Mouse (Mus musculus): Measurements from ENCODE around the gene Herpud1. TPM values are rescaled to one million over a fixed set of nuclear protein-coding genes. Genes with fewer than 3 reads are reported as not detected.
"Not testable (repeated sequence)": the region's sequence is repeated elsewhere in the genome, so short reads cannot be mapped to it uniquely, and the experiment has no call there.

The Herpud1 gene
- polyA plus RNA-seq, 1 experiment from 2014 or later, result 57.3 TPM

GRCm38 (mm10) chr8:94395851-94396540, 9.8 kb downstream of the Herpud1 start:
- 87% methylated on average over 6 of the region's 6 CpGs for WGBS
- H3K4me3 ChIP-seq, result no peak overlapping the region
- H3K27me3 ChIP-seq (ENCODE audit: insufficient read depth, poor library complexity, severe bottlenecking), result no peaks in the 10 kb centered on the region
- no peaks in the 10 kb centered on the region for H3K9me3 ChIP-seq
- no peak for DNase-seq (ENCODE audit: low spot score)
- no peaks in the 10 kb centered on the region for H3K4me1 ChIP-seq (replicated peaks)
- peaks cover 54% of the 10 kb centered on the region for H3K36me3 ChIP-seq
- no peak overlapping the region for H3K27ac ChIP-seq

GRCm38 (mm10) chr8:94396964-94397657, 10.9 kb downstream of the Herpud1 start:
- no peaks in the 10 kb centered on the region for H3K27me3 ChIP-seq (ENCODE audit: insufficient read depth, poor library complexity, severe bottlenecking)
- peaks cover 43% of the 10 kb centered on the region for H3K36me3 ChIP-seq
- H3K4me1 ChIP-seq (replicated peaks), result no peaks in the 10 kb centered on the region
- no peak overlapping the region for H3K27ac ChIP-seq
- no peak overlapping the region for H3K4me3 ChIP-seq
- H3K9me3 ChIP-seq, result no peaks in the 10 kb centered on the region
- WGBS, result 68% methylated on average over 11 of the region's 11 CpGs
- DNase-seq (ENCODE audit: low spot score), result peak; percentile 39

GRCm38 (mm10) chr8:94398587-94398986, 12.3 kb downstream of the Herpud1 start:
- no peaks in the 10 kb centered on the region for H3K9me3 ChIP-seq
- H3K27ac ChIP-seq, result no peak overlapping the region
- H3K4me3 ChIP-seq, result no peak overlapping the region
- no peaks in the 10 kb centered on the region for H3K27me3 ChIP-seq (ENCODE audit: insufficient read depth, poor library complexity, severe bottlenecking)
- no peak for DNase-seq (ENCODE audit: low spot score)
- H3K36me3 ChIP-seq, result peaks cover 28% of the 10 kb centered on the region
- H3K4me1 ChIP-seq (replicated peaks), result no peaks in the 10 kb centered on the region
- WGBS, result 83% methylated on average over 6 of the region's 6 CpGs

GRCm38 (mm10) chr8:94399361-94399953, 13.2 kb downstream of the Herpud1 start:
- Histone ChIP-seq H3K27ac (no peak overlapping the region), H3K27me3 (ENCODE audit: insufficient read depth, poor library complexity, severe bottlenecking) (no peaks in the 10 kb centered on the region), H3K9me3 (no peaks in the 10 kb centered on the region), H3K4me1 (replicated peaks) (no peaks in the 10 kb centered on the region), H3K36me3 (peaks cover 19% of the 10 kb centered on the region), H3K4me3 (no peak overlapping the region)
- 86% methylated on average over 3 of the region's 3 CpGs for WGBS
- DNase-seq (ENCODE audit: low spot score), result no peak

- not testable (repeated sequence) for DNase-seq (ENCODE audit: low spot score); H3K27me3 ChIP-seq (ENCODE audit: insufficient read depth, poor library complexity, severe bottlenecking); H3K4me1 ChIP-seq (replicated peaks); H3K9me3 ChIP-seq; H3K27ac ChIP-seq; H3K4me3 ChIP-seq
- WGBS, result 81% methylated on average over 2 of the region's 2 CpGs
- H3K36me3 ChIP-seq, result peaks cover 14% of the 10 kb centered on the region
Measured at GRCm38 (mm10) chr8:94399957-94400356, 13.7 kb downstream of the Herpud1 start.

- H3K4me3 ChIP-seq, result no peak overlapping the region
- H3K4me1 ChIP-seq (replicated peaks), result peaks cover 6% of the 10 kb centered on the region
- 65% methylated on average over 8 of the region's 8 CpGs for WGBS
- H3K27me3 ChIP-seq (ENCODE audit: insufficient read depth, poor library complexity, severe bottlenecking), result no peaks in the 10 kb centered on the region
- H3K9me3 ChIP-seq, result no peaks in the 10 kb centered on the region
- no peak for DNase-seq (ENCODE audit: low spot score)
- H3K36me3 ChIP-seq, result no peaks in the 10 kb centered on the region
- H3K27ac ChIP-seq, result no peak overlapping the region
Measured at GRCm38 (mm10) chr8:94408443-94409080, 22.3 kb downstream of the Herpud1 start.

- Histone ChIP-seq H3K36me3 (no peaks in the 10 kb centered on the region), H3K27ac (no peak overlapping the region), H3K9me3 (no peaks in the 10 kb centered on the region), H3K27me3 (ENCODE audit: insufficient read depth, poor library complexity, severe bottlenecking) (no peaks in the 10 kb centered on the region), H3K4me1 (replicated peaks) (peaks cover 6% of the 10 kb centered on the region), H3K4me3 (no peak overlapping the region)
- WGBS, result 69% methylated on average over 7 of the region's 7 CpGs
- DNase-seq (ENCODE audit: low spot score), result no peak
Measured at GRCm38 (mm10) chr8:94409523-94409922, 23.3 kb downstream of the Herpud1 start.

- Histone ChIP-seq H3K9me3 (no peaks in the 10 kb centered on the region), H3K4me1 (replicated peaks) (peaks cover 6% of the 10 kb centered on the region), H3K27ac (no peak overlapping the region), H3K36me3 (no peaks in the 10 kb centered on the region), H3K27me3 (ENCODE audit: insufficient read depth, poor library complexity, severe bottlenecking) (no peaks in the 10 kb centered on the region), H3K4me3 (no peak overlapping the region)
- DNase-seq (ENCODE audit: low spot score), result no peak
- WGBS, result 88% methylated on average over 6 of the region's 6 CpGs
Measured at GRCm38 (mm10) chr8:94412518-94412917, 26.3 kb downstream of the Herpud1 start.

GRCm38 (mm10) chr8:94413509-94413908, 27.3 kb downstream of the Herpud1 start:
- Histone ChIP-seq H3K9me3 (no peaks in the 10 kb centered on the region), H3K27me3 (ENCODE audit: insufficient read depth, poor library complexity, severe bottlenecking) (no peaks in the 10 kb centered on the region), H3K4me1 (replicated peaks) (peaks cover 6% of the 10 kb centered on the region), H3K36me3 (no peaks in the 10 kb centered on the region), H3K4me3 (no peak overlapping the region), H3K27ac (no peak overlapping the region)
- 90% methylated on average over 6 of the region's 6 CpGs for WGBS
- DNase-seq (ENCODE audit: low spot score), result no peak

- Histone ChIP-seq H3K4me3 (no peak overlapping the region), H3K27ac (no peak overlapping the region), H3K9me3 (no peaks in the 10 kb centered on the region), H3K4me1 (replicated peaks) (no peaks in the 10 kb centered on the region), H3K27me3 (ENCODE audit: insufficient read depth, poor library complexity, severe bottlenecking) (no peaks in the 10 kb centered on the region), H3K36me3 (no peaks in the 10 kb centered on the region)
- no peak for DNase-seq (ENCODE audit: low spot score)
- 71% methylated on average over 2 of the region's 2 CpGs for WGBS
Measured at GRCm38 (mm10) chr8:94415218-94415617, 29.0 kb downstream of the Herpud1 start.

- H3K27ac ChIP-seq, result no peak overlapping the region
- H3K27me3 ChIP-seq (ENCODE audit: insufficient read depth, poor library complexity, severe bottlenecking), result no peaks in the 10 kb centered on the region
- DNase-seq (ENCODE audit: low spot score), result no peak
- no peaks in the 10 kb centered on the region for H3K36me3 ChIP-seq
- no peak overlapping the region for H3K4me3 ChIP-seq
- WGBS, result 78% methylated on average over 9 of the region's 9 CpGs
- H3K4me1 ChIP-seq (replicated peaks), result peaks cover 5% of the 10 kb centered on the region
- H3K9me3 ChIP-seq, result no peaks in the 10 kb centered on the region
Measured at GRCm38 (mm10) chr8:94418017-94418416, 31.8 kb downstream of the Herpud1 start.

GRCm38 (mm10) chr8:94422270-94422669, 36.0 kb downstream of the Herpud1 start:
- Histone ChIP-seq H3K4me1 (replicated peaks) (peaks cover 7% of the 10 kb centered on the region), H3K4me3 (no peak overlapping the region), H3K27ac (no peak overlapping the region), H3K9me3 (no peaks in the 10 kb centered on the region), H3K27me3 (ENCODE audit: insufficient read depth, poor library complexity, severe bottlenecking) (no peaks in the 10 kb centered on the region), H3K36me3 (no peaks in the 10 kb centered on the region)
- 90% methylated on average over 4 of the region's 4 CpGs for WGBS
- DNase-seq (ENCODE audit: low spot score), result no peak

GRCm38 (mm10) chr8:94427953-94428352, 41.7 kb downstream of the Herpud1 start:
- Histone ChIP-seq H3K4me1 (replicated peaks) (peaks cover 2% of the 10 kb centered on the region), H3K36me3 (no peaks in the 10 kb centered on the region), H3K4me3 (no peak overlapping the region), H3K9me3 (no peaks in the 10 kb centered on the region), H3K27me3 (ENCODE audit: insufficient read depth, poor library complexity, severe bottlenecking) (peaks cover 8% of the 10 kb centered on the region), H3K27ac (no peak overlapping the region)
- 75% methylated on average over 10 of the region's 10 CpGs for WGBS
- no peak for DNase-seq (ENCODE audit: low spot score)
